Mouse (Mus musculus) liver, postnatal 0 days (tissue): ENCODE measurements at regions not wholly inside any gene's neighbourhood (a gene's known extent, or its start where the extent isn't known, plus 50 kb on each side); places are given as distances from the start of the nearest gene placed in this dataset.

Experiments
- ATAC-seq: fragments of 200-750 bp; cut with Nextera tagmentation; 2 replicates; pipeline ENCODE4 v1.8.0; 2017; ENCODE audit warnings: mild to moderate bottlenecking, moderate library complexity
- DNase-seq: peaks from one replicate; pipeline ENCODE4 v3.0.0-alpha.2; 2016
- H3K27ac ChIP-seq: fragments of 300-500 bp; sonication (generic); 2 replicates; pipeline ENCODE4 v1.5.1; 2014; ENCODE audit warnings: antibody characterized with exemption, moderate library complexity, mild to moderate bottlenecking, low read depth
- H3K27me3 ChIP-seq: fragments of 300-500 bp; sonication (generic); 2 replicates; pipeline ENCODE4 v1.6.1; 2014; ENCODE audit warnings: low read length, control low read depth, mixed read lengths; ENCODE audit not compliant: insufficient read depth
- H3K36me3 ChIP-seq: fragments of 300-500 bp; sonication (generic); replicated peaks from 2 replicates; pipeline ENCODE4 v1.6.1; 2014; ENCODE audit warnings: mild to moderate bottlenecking, control low read depth, low read length, moderate library complexity, mixed read lengths; ENCODE audit not compliant: insufficient read depth
- H3K4me1 ChIP-seq: fragments of 300-500 bp; sonication (generic); 2 replicates; pipeline ENCODE4 v1.6.1; 2014; ENCODE audit warnings: antibody characterized with exemption, mild to moderate bottlenecking, control low read depth; ENCODE audit not compliant: insufficient read depth
- H3K4me2 ChIP-seq: fragments of 300-500 bp; sonication (generic); 2 replicates; pipeline ENCODE4 v1.6.1; 2014; ENCODE audit warnings: low read depth, mild to moderate bottlenecking, low read length, moderate library complexity, mixed read lengths
- H3K4me3 ChIP-seq: fragments of 300-500 bp; sonication (generic); 2 replicates; pipeline ENCODE4 v1.5.1; 2014; ENCODE audit warnings: low read depth, low read length
- H3K9ac ChIP-seq: fragments of 300-500 bp; sonication (generic); replicated peaks from 2 replicates; pipeline ENCODE4 v1.6.1; 2014; ENCODE audit warnings: mild to moderate bottlenecking, moderate library complexity
- H3K9me3 ChIP-seq: fragments of 300-500 bp; sonication (generic); 2 replicates; pipeline ENCODE4 v1.6.1; 2016; ENCODE audit warnings: mild to moderate bottlenecking, control low read depth, low read length, mixed read lengths
- CTCF ChIP-seq: sonication (generic); IDR thresholded peaks from 2 replicates; pipeline ENCODE4 v1.5.1; 2016; ENCODE audit warnings: antibody characterized with exemption, low read depth
- EP300 ChIP-seq: IDR thresholded peaks from 2 replicates; pipeline ENCODE4 v1.6.1; 2016; ENCODE audit warnings: antibody characterized with exemption, low read depth, mild to moderate bottlenecking
- WGBS: fragments of 180-500 bp; shearing (Covaris S2); extraction: QIAGEN DNeasy Blood & Tissue Kit; methylation state at CpG from one replicate; pipeline ENCODE4 v1.1.7; 2014; ENCODE audit not compliant: insufficient replicate concordance; 5-methylcytosine and 5-hydroxymethylcytosine counted together

DNA sequence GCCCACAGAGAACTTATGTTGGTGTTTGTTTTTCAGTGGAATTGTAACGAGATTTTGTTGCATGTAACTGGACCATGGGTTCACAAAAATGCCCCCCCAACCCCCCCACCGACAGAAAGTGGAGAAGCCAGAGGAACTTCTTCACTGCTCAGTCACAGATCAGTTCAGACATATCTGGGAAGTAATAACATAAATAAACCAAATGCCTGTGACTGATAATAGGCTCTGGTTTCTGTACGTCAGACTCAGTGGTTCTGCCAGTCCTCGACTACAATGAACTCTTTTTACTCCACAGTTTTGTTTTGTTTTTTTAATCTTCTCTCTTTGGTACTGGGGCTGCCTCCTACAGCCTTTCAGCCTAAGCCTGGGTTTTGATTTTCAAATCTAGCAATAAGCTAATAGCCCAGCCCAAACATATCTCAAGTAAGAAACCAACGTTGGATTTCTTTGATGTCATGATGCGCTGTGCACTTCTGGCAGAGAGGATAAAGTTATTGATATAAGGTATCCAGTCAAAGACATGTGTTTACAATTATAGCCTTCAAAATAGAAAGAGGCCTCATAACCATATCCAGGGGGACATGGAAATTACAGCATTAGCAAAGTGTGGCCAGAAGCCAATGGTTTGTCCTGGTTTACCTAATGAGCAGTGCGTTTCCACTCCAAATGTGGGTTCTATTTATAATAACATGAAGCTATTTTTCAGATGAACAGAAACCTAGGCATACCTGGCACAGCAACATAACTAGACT is 244.0 kb upstream of the Intu start:
- DNase-seq (no peak), ATAC-seq (no peak)
- Histone ChIP-seq H3K27me3 (no peaks in the 10 kb centered on the region), H3K36me3 (no peaks in the 10 kb centered on the region), H3K4me2 (no peak overlapping the region), H3K9me3 (0 out of 2 replicates have a peak, but pooled peaks cover 2% of the 10 kb centered on the region), H3K4me1 (no peaks in the 10 kb centered on the region), H3K9ac (no peak overlapping the region), H3K4me3 (no peak overlapping the region), H3K27ac (no peak overlapping the region)
- TF ChIP-seq EP300: no peak
- 74% methylated on average over 7 of the region's 7 CpGs for WGBS

DNA sequence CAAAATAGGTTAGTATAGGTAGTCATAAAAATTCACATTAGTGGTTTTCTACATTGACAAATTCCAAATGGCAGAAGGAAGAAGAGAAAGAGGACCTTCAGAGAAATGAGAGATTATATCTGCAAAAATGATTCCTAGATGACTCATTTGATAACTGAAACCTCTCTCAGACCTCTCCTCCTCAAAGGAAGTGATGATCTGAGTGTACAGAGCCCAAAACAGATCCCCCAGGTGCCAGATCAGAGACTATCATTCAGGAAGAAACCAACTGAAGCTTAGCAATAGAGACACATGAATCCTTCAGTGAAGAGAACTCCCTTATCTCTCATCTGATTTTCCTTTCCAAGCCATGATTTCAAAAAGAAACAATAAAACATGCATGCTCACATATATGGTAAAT is 234.0 kb upstream of the Intu start:
- H3K27ac ChIP-seq: no peak overlapping the region
- H3K27me3 ChIP-seq: no peaks in the 10 kb centered on the region
- no peak overlapping the region for H3K4me2 ChIP-seq
- H3K36me3 ChIP-seq: no peaks in the 10 kb centered on the region
- no peaks in the 10 kb centered on the region for H3K4me1 ChIP-seq
- TF ChIP-seq CTCF (no peak), EP300 (no peak)
- DNase-seq: no peak
- H3K9ac ChIP-seq: no peak overlapping the region
- no peak for ATAC-seq
- H3K4me3 ChIP-seq: no peak overlapping the region
- H3K9me3 ChIP-seq: no peaks in the 10 kb centered on the region

DNA sequence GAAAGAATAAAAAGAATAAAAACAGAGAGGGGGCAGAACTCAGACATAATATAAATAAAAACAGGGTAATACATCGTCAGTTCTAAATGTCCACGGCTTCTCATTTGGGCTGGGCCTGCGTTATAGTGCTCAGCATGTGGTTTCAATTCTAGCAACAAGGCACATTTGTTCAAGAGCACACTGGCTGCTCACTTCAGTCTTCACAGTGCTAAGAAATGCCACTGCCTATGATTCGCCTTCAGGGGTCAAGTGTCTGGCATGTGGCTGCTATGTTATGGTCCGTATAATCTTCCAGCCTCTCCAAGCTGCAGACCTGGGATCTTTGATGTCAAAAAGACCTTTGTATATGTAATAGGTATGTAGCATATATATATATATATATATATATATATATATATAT is 210.8 kb upstream of the Intu start:
- H3K9me3 ChIP-seq: no peaks in the 10 kb centered on the region
- ATAC-seq: no peak
- no peak for DNase-seq
- no peak overlapping the region for H3K9ac ChIP-seq
- no peak overlapping the region for H3K4me3 ChIP-seq
- H3K4me1 ChIP-seq: no peaks in the 10 kb centered on the region
- H3K27ac ChIP-seq: no peak overlapping the region
- TF ChIP-seq EP300 (no peak), CTCF (no peak)
- H3K36me3 ChIP-seq: no peaks in the 10 kb centered on the region
- no peaks in the 10 kb centered on the region for H3K27me3 ChIP-seq
- H3K4me2 ChIP-seq: no peak overlapping the region
- 83% methylated on average over 5 of the region's 5 CpGs for WGBS

DNA sequence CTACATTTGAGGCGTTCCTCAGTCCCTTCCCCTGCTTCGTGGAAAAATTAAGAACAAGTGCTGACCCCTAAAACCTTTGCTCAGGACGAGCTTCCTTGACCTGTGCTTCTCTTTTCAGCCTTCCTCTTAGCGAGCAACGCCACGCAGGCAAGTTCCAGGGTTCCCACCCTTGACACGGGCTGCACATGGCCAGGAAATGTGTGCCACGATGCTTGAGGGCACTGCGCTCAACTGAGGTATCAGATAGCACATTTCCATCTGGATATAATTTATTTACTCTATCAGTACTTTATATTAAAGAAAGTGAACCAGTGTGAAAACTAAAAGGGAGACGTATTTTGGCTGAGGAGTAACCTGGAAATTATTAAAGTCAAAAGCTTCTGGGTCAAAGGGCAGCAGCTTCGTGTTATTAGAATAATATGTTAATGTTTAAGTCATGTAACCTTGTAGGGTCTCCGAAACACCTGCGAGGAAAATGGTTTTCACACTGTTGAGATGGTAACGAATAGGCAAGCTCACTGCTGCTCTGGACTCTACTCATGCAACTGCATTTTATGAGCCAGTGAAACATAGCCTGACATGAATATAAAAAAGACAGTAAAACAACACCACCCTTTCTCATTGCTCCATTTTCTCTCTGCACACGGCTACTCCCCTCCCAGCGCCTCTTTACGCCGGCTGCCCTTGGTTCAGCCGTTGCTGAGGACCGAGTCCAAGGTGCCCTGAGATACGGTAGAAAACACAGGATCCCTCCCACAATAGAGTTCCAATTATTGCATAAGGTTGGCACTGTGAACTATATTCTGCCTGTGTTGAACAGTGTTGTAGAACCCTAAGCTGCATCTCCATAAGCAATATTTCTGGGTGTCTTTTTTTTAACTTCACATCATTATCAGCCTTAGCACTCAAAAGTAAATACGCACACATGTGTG is 204.9 kb upstream of the Intu start:
- Histone ChIP-seq H3K27me3 (no peaks in the 10 kb centered on the region), H3K36me3 (no peaks in the 10 kb centered on the region), H3K9me3 (no peaks in the 10 kb centered on the region), H3K4me3 (no peak overlapping the region), H3K9ac (no peak overlapping the region), H3K27ac (no peak overlapping the region), H3K4me1 (no peaks in the 10 kb centered on the region), H3K4me2 (no peak overlapping the region)
- ATAC-seq (no peak), DNase-seq (no peak)
- TF ChIP-seq CTCF (no peak), EP300 (no peak)
- WGBS: 80% methylated on average over 22 of the region's 22 CpGs

DNA sequence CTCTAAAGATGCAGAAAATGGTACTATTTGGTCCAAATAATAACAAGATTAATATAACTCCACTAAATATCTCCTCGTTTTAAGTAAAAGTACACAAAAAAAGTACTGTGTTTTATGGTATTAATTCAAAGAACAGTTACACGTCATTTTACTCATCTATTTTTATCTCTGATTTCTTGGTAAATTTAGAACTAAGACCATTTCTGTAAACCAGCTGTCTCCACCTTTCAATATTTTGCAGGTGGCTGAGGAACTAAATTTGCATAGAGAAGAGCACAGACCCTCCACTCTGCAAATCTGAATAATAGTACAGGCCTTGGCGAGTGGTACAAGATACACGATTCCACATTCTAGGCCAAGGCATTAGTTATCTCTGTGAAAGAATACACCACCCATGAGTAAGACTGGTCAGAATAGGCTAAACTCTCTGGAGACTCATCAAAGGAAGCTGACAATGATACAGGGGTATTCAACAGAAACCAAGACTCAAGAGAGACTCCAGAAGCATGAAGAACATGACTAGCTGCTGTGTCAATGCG is 191.5 kb upstream of the Intu start:
- 76% methylated on average over 5 of the region's 5 CpGs for WGBS
- no peak overlapping the region for H3K9ac ChIP-seq
- ATAC-seq (no peak), DNase-seq (no peak)
- H3K27me3 ChIP-seq: no peaks in the 10 kb centered on the region
- TF ChIP-seq EP300 (no peak), CTCF (no peak)
- no peak overlapping the region for H3K4me2 ChIP-seq
- H3K9me3 ChIP-seq: no peaks in the 10 kb centered on the region
- no peak overlapping the region for H3K27ac ChIP-seq
- no peak overlapping the region for H3K4me3 ChIP-seq
- H3K36me3 ChIP-seq: no peaks in the 10 kb centered on the region
- H3K4me1 ChIP-seq: no peaks in the 10 kb centered on the region

DNA sequence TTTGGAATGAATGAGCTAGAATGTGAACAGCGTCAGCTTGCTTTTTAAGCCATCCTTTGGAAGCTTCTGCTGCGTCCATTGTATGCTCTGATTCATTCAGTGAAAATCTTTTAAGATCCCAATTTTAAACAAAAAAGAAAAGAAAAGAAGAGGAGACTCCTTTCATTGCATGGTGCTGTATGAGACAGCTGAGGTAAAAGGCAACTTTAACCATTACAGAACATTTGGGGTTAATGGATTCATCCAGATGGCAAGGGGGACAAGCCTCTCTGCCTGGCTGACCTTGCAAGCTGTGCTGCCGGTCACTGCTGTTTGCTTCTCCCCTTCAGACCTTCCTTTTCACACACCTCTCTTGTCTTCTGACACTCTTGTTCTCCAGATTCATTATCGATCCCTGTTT is 176.0 kb upstream of the Intu start:
- WGBS: 70% methylated on average over 4 of the region's 4 CpGs
- no peaks in the 10 kb centered on the region for H3K4me1 ChIP-seq
- TF ChIP-seq CTCF (no peak), EP300 (no peak)
- no peaks in the 10 kb centered on the region for H3K27me3 ChIP-seq
- H3K9me3 ChIP-seq: no peaks in the 10 kb centered on the region
- no peak overlapping the region for H3K27ac ChIP-seq
- H3K4me2 ChIP-seq: no peak overlapping the region
- H3K36me3 ChIP-seq: no peaks in the 10 kb centered on the region
- H3K9ac ChIP-seq: no peak overlapping the region
- no peak for ATAC-seq
- no peak overlapping the region for H3K4me3 ChIP-seq
- DNase-seq: no peak
